Mouse (Mus musculus) heart, postnatal 14 days (tissue): ENCODE measurements around the gene Vmn1r236. TPM values are rescaled to one million over a fixed set of nuclear protein-coding genes. Genes with fewer than 3 reads are reported as not detected.
A peak's percentile ranks its signal among the peaks of the same experiment; 100 is the strongest.

Experiments used
- DNase-seq, 2 experiments: peaks; one replicate each; pipeline ENCODE4 v3.0.0; 2021 to 2022
- intact Hi-C: fragments of 180-260 bp; cut with DNase I; formaldehyde crosslinking; loops from one replicate; pipeline ENCODE4 v1.15.1; 2025
- long read RNA-seq, 2 experiments: library from polyadenylated mRNA; stranded (forward); transcript quantifications; one replicate each; pipeline ENCODE4 v2.0.0; 2021
- microRNA-seq, 2 experiments: library from miRNA; unstranded; fragments of <30 nt; microRNA quantifications; one replicate each; pipeline ENCODE4 v1.2.0; 2021 to 2022
- total RNA-seq, 2 experiments: library from RNA; stranded (reverse); gene quantifications; 2 replicates each; pipeline ENCODE4 v1.2.3; 2021

The Vmn1r236 gene
- not detected for total RNA-seq
- long read RNA-seq, experiment 1, result 0 reads
- long read RNA-seq, experiment 2, result 0 reads

DNA sequence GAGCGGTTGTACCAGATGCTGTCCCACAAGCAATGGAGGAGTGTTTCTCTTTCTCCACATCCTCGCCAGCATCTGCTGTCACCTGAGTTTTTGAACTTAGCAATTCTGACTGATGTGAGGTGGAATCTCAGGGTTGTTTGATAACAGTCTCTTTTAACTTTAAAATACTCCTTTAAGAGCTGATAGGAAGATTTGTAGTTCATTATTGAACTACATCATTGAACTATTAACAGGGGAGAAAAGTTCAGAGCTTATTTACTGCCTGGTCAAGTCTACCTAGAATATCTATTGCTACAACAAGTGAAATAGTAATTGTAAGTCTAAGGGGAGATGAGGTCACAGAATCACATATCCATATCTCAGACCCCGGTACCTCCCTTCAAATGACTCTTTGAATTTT is at the start of gene Vmn1r236:
TSS of gene Vmn1r236 (plus strand) at position 301 of the 400 bp plus-strand sequence.
- no peak for DNase-seq
- intact Hi-C loops, result no loop called here

DNA sequence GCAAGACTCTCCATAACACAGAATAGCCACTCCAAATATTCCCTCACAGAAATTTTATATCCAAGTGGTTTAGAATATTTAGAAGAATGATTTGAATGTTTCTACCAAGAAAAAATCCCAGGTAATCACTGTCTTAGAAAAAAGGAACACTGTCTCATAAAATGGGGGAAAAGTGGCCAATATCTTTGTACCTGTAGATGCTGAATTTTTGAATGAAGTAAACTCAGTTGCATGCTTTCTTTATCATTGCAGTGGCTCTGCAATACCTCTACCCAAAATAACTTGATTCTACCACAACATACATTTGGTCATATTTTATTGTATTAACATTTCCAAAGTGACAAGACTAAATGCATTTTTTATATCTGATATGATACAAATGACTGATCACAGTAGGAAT is 26.6 kb upstream of the Vmn1r236 start, which contains the start of gene Vmn1r235:
TSS of gene Vmn1r235 (plus strand) at position 301 of the 400 bp plus-strand sequence.
- intact Hi-C loops, result no loop called here
- DNase-seq, result no peak

DNA sequence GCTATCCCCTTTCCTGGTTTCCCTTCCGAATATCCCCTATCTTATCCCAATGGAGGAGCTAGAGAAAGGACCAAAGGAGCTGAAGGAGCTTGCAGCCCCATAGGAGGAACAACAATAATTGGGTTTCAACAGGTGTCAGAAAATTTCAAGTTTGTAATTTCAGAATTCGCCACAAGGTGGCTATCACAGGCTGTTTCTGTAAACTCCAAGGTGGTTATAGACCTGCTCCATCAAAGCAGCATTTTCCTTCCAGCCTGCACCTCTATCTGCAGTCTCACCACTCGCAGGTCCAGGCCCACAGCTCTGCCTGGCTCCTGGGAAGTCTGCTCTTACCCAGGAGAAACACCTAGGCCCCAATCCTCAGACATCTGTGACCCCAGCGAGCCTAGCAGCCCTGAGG is 10.6 kb upstream of the Vmn1r236 start:
- intact Hi-C loops, result loop anchor here (1.0 to 5.0 kb wide), 3 partner anchors 110 to 245 kb away; partner anchors contain the start of gene Zfp677
- peak in 1 of 2 experiments; percentile 50 for DNase-seq

DNA sequence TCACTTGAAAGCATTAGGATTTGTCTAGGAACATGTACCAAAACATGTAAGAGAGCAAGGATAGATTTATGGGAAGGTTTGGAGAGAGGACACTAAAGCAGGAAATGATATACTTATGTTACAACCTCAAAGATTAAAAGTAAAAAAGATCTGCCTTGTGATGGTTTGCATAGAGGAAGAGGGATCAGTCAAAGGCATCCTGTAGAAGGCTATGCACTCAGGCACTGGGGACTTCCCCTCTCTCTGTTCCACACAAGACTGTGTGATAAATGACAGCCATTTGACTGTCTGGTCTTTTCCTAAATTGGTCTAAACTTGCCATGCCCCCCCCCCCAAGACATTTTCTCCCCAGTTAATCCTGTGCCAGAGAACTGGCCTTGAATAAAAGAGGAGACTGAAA is 1.7 kb downstream of the Vmn1r236 start:
- no peak for DNase-seq
- intact Hi-C loops, result no loop called here

DNA sequence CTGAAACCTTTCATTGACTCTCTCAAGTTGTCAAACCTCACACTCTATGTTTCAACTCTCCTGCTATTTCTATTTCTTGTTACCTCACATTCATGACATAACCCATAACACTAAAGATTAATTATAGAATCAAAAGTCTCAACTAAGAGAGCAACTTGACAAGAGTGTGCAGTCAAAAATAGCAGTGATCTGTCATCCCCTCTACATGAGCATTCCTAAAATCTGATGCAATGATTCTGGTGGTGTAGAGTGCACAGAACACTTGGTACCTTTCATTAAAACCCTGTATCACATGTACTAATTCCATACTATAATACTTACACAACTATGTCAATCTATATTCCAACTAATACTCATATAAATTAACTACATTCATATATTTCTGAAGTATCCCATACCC is 7.0 kb downstream of the Vmn1r236 start:
- no peak for DNase-seq
- intact Hi-C loops, result no loop called here

DNA sequence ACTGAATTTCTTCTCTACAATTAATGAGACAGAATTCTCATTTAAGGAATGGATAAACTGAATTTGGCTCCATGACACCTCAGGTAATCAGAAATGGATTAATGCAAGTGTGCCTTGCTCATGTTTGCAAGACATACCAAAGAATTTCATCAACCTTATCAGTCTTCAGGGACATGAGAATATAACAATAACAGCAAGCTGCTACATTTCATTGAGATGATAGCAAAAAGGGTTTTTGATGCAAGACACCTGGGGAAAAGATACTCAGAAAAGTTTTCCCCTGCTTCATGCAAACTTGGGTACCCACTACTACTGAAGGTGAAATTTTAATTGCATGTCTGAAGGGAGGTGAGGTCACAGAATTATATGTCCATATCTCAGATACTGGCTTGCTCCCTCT is 28.8 kb downstream of the Vmn1r236 start, which contains the start of gene Vmn1r237:
TSS of gene Vmn1r237 (plus strand) at position 301 of the 400 bp plus-strand sequence.
- no peak for DNase-seq
- intact Hi-C loops, result no loop called here

Small RNAs within 50 kb of the gene (microRNA-seq; reads per million reads assigned to microRNA genes)
- 0 reads per million in 2 experiments for gene Gm26384

Other genes starting within 250 kb of the Vmn1r236 start
- gene Vmn1r234, start 56.9 kb upstream of the Vmn1r236 start, total RNA-seq, result not detected
- gene Vmn1r235, start 26.5 kb upstream of the Vmn1r236 start, total RNA-seq, result not detected
- not detected for gene Vmn1r237, start 28.9 kb downstream of the Vmn1r236 start, total RNA-seq
- gene Zfp677, start 100.8 kb downstream of the Vmn1r236 start, total RNA-seq, result under 1 TPM; 0.60 to 0.71 TPM
- gene Zfp54, start 140.3 kb downstream of the Vmn1r236 start, total RNA-seq, result 1 to 10 TPM in 1 of 2 experiments, under 1 TPM in 1; 0.76 to 1.4 TPM
- gene Zfp51, start 167.4 kb downstream of the Vmn1r236 start, total RNA-seq, result 1 to 10 TPM; 5.8 to 6.5 TPM
- 1 to 10 TPM; 2.4 to 2.9 TPM for gene Zfp53, start 206.1 kb downstream of the Vmn1r236 start, total RNA-seq